Mouse (Mus musculus): ENCODE measurements around the gene Abcc6. TPM values are rescaled to one million over a fixed set of nuclear protein-coding genes. Genes with fewer than 3 reads are reported as not detected.
A peak's percentile ranks its signal among the peaks of the same experiment; 100 is the strongest.

The Abcc6 gene
- polyA plus RNA-seq, 1 experiment: 2.8 TPM

GRCm38 (mm10) chr7:46025436-46025835, 4.7 kb downstream of the Abcc6 start:
- no peak for DNase-seq
- Histone ChIP-seq H3K27ac (ENCODE audit: insufficient read depth, low read length) (no peak overlapping the region), H3K4me1 (ENCODE audit: control insufficient read depth, insufficient read depth, low read length) (no peaks in the 10 kb centered on the region), H3K27me3 (ENCODE audit: control insufficient read depth, insufficient read depth, low read length) (no peaks in the 10 kb centered on the region), H3K4me3 (replicated peaks; ENCODE audit: insufficient read depth, low read depth, low read length) (no peak overlapping the region)
- no peak for TF ChIP-seq POLR2A (IDR thresholded peaks at IDR 0.05; ENCODE audit: borderline replicate concordance, insufficient read depth, low read length)
- no peak for TF ChIP-seq CTCF (IDR thresholded peaks at IDR 0.05; ENCODE audit: borderline replicate concordance, insufficient read depth, low read depth, low read length)
- WGBS: 75% methylated on average over 9 of the region's 9 CpGs

GRCm38 (mm10) chr7:46021951-46022350, 8.2 kb downstream of the Abcc6 start:
- 42% methylated on average over 4 of the region's 4 CpGs for WGBS
- no peak overlapping the region for H3K27ac ChIP-seq (ENCODE audit: insufficient read depth, low read length)
- TF ChIP-seq CTCF (IDR thresholded peaks at IDR 0.05; ENCODE audit: borderline replicate concordance, insufficient read depth, low read depth, low read length) (no peak), POLR2A (IDR thresholded peaks at IDR 0.05; ENCODE audit: borderline replicate concordance, insufficient read depth, low read length) (no peak)

GRCm38 (mm10) chr7:46019594-46019993, 10.5 kb downstream of the Abcc6 start:
- WGBS: 43% methylated on average over 3 of the region's 3 CpGs
- Histone ChIP-seq H3K4me1 (ENCODE audit: control insufficient read depth, insufficient read depth, low read length) (no peaks in the 10 kb centered on the region), H3K27me3 (ENCODE audit: control insufficient read depth, insufficient read depth, low read length) (no peaks in the 10 kb centered on the region), H3K27ac (ENCODE audit: insufficient read depth, low read length) (no peak overlapping the region), H3K4me3 (replicated peaks; ENCODE audit: insufficient read depth, low read depth, low read length) (no peak overlapping the region)
- TF ChIP-seq CTCF (IDR thresholded peaks at IDR 0.05; ENCODE audit: borderline replicate concordance, insufficient read depth, low read depth, low read length) (no peak), POLR2A (IDR thresholded peaks at IDR 0.05; ENCODE audit: borderline replicate concordance, insufficient read depth, low read length) (no peak)
- no peak for DNase-seq

More at GRCm38 (mm10) chr7:46021951-46022350, 8.2 kb downstream of the Abcc6 start:
- H3K4me3 ChIP-seq (replicated peaks; ENCODE audit: insufficient read depth, low read depth, low read length): no peak overlapping the region
- no peaks in the 10 kb centered on the region for H3K4me1 ChIP-seq (ENCODE audit: control insufficient read depth, insufficient read depth, low read length)
- H3K27me3 ChIP-seq (ENCODE audit: control insufficient read depth, insufficient read depth, low read length): no peaks in the 10 kb centered on the region
- DNase-seq: no peak

- WGBS: 28% methylated on average over 9 of the region's 9 CpGs
- H3K4me1 ChIP-seq (ENCODE audit: control insufficient read depth, insufficient read depth, low read length): no peaks in the 10 kb centered on the region
- no peaks in the 10 kb centered on the region for H3K27me3 ChIP-seq (ENCODE audit: control insufficient read depth, insufficient read depth, low read length)
- TF ChIP-seq POLR2A (IDR thresholded peaks at IDR 0.05; ENCODE audit: borderline replicate concordance, insufficient read depth, low read length): no peak
- TF ChIP-seq CTCF (IDR thresholded peaks at IDR 0.05; ENCODE audit: borderline replicate concordance, insufficient read depth, low read depth, low read length): no peak
- no peak overlapping the region for H3K4me3 ChIP-seq (replicated peaks; ENCODE audit: insufficient read depth, low read depth, low read length)
- H3K27ac ChIP-seq (ENCODE audit: insufficient read depth, low read length): no peak overlapping the region
- no peak for DNase-seq
These were observed 16.7 kb downstream of the Abcc6 start for GRCm38 (mm10) chr7:46013266-46014010.

- no peaks in the 10 kb centered on the region for H3K4me1 ChIP-seq (ENCODE audit: control insufficient read depth, insufficient read depth, low read length)
- DNase-seq: no peak
- H3K27ac ChIP-seq (ENCODE audit: insufficient read depth, low read length): no peak overlapping the region
- TF ChIP-seq POLR2A (IDR thresholded peaks at IDR 0.05; ENCODE audit: borderline replicate concordance, insufficient read depth, low read length): no peak
- no peak for TF ChIP-seq CTCF (IDR thresholded peaks at IDR 0.05; ENCODE audit: borderline replicate concordance, insufficient read depth, low read depth, low read length)
- H3K27me3 ChIP-seq (ENCODE audit: control insufficient read depth, insufficient read depth, low read length): no peaks in the 10 kb centered on the region
- H3K4me3 ChIP-seq (replicated peaks; ENCODE audit: insufficient read depth, low read depth, low read length): no peak overlapping the region
These were observed 18.0 kb downstream of the Abcc6 start for GRCm38 (mm10) chr7:46012121-46012520.

- Histone ChIP-seq H3K27ac (ENCODE audit: insufficient read depth, low read length) (no peak overlapping the region), H3K27me3 (ENCODE audit: control insufficient read depth, insufficient read depth, low read length) (no peaks in the 10 kb centered on the region), H3K4me1 (ENCODE audit: control insufficient read depth, insufficient read depth, low read length) (no peaks in the 10 kb centered on the region), H3K4me3 (replicated peaks; ENCODE audit: insufficient read depth, low read depth, low read length) (no peak overlapping the region)
- 8% methylated on average over 5 of the region's 5 CpGs for WGBS
- DNase-seq: peak; percentile 56 to 62
- TF ChIP-seq POLR2A (IDR thresholded peaks at IDR 0.05; ENCODE audit: borderline replicate concordance, insufficient read depth, low read length): no peak
- peak; percentile 77 for TF ChIP-seq CTCF (IDR thresholded peaks at IDR 0.05; ENCODE audit: borderline replicate concordance, insufficient read depth, low read depth, low read length)
These were observed 20.5 kb downstream of the Abcc6 start for GRCm38 (mm10) chr7:46009578-46009977.

- H3K27ac ChIP-seq (ENCODE audit: insufficient read depth, low read length): no peak overlapping the region
- WGBS: 62% methylated on average over 4 of the region's 4 CpGs
- TF ChIP-seq CTCF (IDR thresholded peaks at IDR 0.05; ENCODE audit: borderline replicate concordance, insufficient read depth, low read depth, low read length): no peak
- TF ChIP-seq POLR2A (IDR thresholded peaks at IDR 0.05; ENCODE audit: borderline replicate concordance, insufficient read depth, low read length): no peak
- DNase-seq: no peak
- no peaks in the 10 kb centered on the region for H3K4me1 ChIP-seq (ENCODE audit: control insufficient read depth, insufficient read depth, low read length)
- H3K27me3 ChIP-seq (ENCODE audit: control insufficient read depth, insufficient read depth, low read length): no peaks in the 10 kb centered on the region
- H3K4me3 ChIP-seq (replicated peaks; ENCODE audit: insufficient read depth, low read depth, low read length): no peak overlapping the region
These were observed 27.4 kb downstream of the Abcc6 start for GRCm38 (mm10) chr7:46002748-46003147.

GRCm38 (mm10) chr7:46000577-46000976, 29.5 kb downstream of the Abcc6 start:
- H3K27me3 ChIP-seq (ENCODE audit: control insufficient read depth, insufficient read depth, low read length): no peaks in the 10 kb centered on the region
- 84% methylated on average over 4 of the region's 4 CpGs for WGBS
- TF ChIP-seq CTCF (IDR thresholded peaks at IDR 0.05; ENCODE audit: borderline replicate concordance, insufficient read depth, low read depth, low read length): no peak
- no peak for TF ChIP-seq POLR2A (IDR thresholded peaks at IDR 0.05; ENCODE audit: borderline replicate concordance, insufficient read depth, low read length)
- H3K4me3 ChIP-seq (replicated peaks; ENCODE audit: insufficient read depth, low read depth, low read length): no peak overlapping the region
- H3K4me1 ChIP-seq (ENCODE audit: control insufficient read depth, insufficient read depth, low read length): no peaks in the 10 kb centered on the region
- no peak for DNase-seq
- H3K27ac ChIP-seq (ENCODE audit: insufficient read depth, low read length): no peak overlapping the region
